Mouse (Mus musculus) lung, postnatal 0 days (tissue): ENCODE data around the gene Abhd6.

Experiments
- CTCF ChIP-seq: IDR thresholded peaks from 2 replicates; pipeline ENCODE4 v1.5.1; 2016; ENCODE audit warnings: antibody characterized with exemption, mild to moderate bottlenecking
- EP300 ChIP-seq: IDR thresholded peaks from 2 replicates; pipeline ENCODE4 v1.6.1; 2016; ENCODE audit warnings: antibody characterized with exemption, mild to moderate bottlenecking, control low read depth

GRCm38 (mm10) chr14:7989371-7989770 lies 13.3 kb upstream of the Abhd6 start:
- TF ChIP-seq CTCF (no peak), EP300 (no peak)
